Mouse (Mus musculus): ENCODE results near the gene Sept1. TPM values are rescaled to one million over a fixed set of nuclear protein-coding genes. Genes with fewer than 3 reads are reported as not detected.
A peak's percentile ranks its signal among the peaks of the same experiment; 100 is the strongest.

Gene Sept1
- polyA plus RNA-seq, 1 experiment from 2014 or later: 36.6 TPM

GRCm38 (mm10) chr7:127196484-127196883, 36.4 kb downstream of the Sept1 start:
- ATAC-seq (replicated peaks; ENCODE audit: low FRiP score) (no peak), DNase-seq (ENCODE audit: low spot score) (no peak)
- H3K9ac ChIP-seq (ENCODE audit: low read length): peak overlapping the region; percentile 70
- peaks cover 6% of the 10 kb centered on the region for H3K4me1 ChIP-seq (replicated peaks; ENCODE audit: control insufficient read depth, insufficient read depth, low read length)
- H3K4me3 ChIP-seq (ENCODE audit: low read depth, low read length): peak overlapping the region; percentile 80
- peak overlapping the region; percentile 87 for H3K4me2 ChIP-seq (ENCODE audit: low read depth, low read length, severe bottlenecking)
- H3K27ac ChIP-seq (ENCODE audit: low read depth, low read length): peak overlapping the region; percentile 55; the same call in 1 of the 2 replicates
- peaks cover 28% of the 10 kb centered on the region for H3K36me3 ChIP-seq (ENCODE audit: control insufficient read depth, insufficient read depth, low read length)
- H3K9me3 ChIP-seq (ENCODE audit: control insufficient read depth, low read length): no peaks in the 10 kb centered on the region
- WGBS: 64% methylated on average over 11 of the region's 11 CpGs
- H3K27me3 ChIP-seq (ENCODE audit: control insufficient read depth, insufficient read depth, low read length): no peaks in the 10 kb centered on the region

GRCm38 (mm10) chr7:127195544-127196295, 37.2 kb downstream of the Sept1 start, which contains the start of gene Cd2bp2:
Cd2bp2 (minus strand) TSS chr7:127196050.
- peak within 1 kb of the TSS; percentile 82 for H3K27ac ChIP-seq (ENCODE audit: low read depth, low read length)
- no peaks in the 10 kb centered on the region for H3K9me3 ChIP-seq (ENCODE audit: control insufficient read depth, low read length)
- peak within 1 kb of the TSS; percentile 87 for H3K4me2 ChIP-seq (ENCODE audit: low read depth, low read length, severe bottlenecking)
- peaks cover 28% of the 10 kb centered on the region for H3K36me3 ChIP-seq (ENCODE audit: control insufficient read depth, insufficient read depth, low read length)
- H3K27me3 ChIP-seq (ENCODE audit: control insufficient read depth, insufficient read depth, low read length): no peaks in the 10 kb centered on the region
- peak within 1 kb of the TSS; percentile 80 for H3K4me3 ChIP-seq (ENCODE audit: low read depth, low read length)
- H3K4me1 ChIP-seq (replicated peaks; ENCODE audit: control insufficient read depth, insufficient read depth, low read length): peaks cover 6% of the 10 kb centered on the region
- under 1% methylated on average over 51 of the region's 51 CpGs for WGBS
- ATAC-seq (replicated peaks; ENCODE audit: low FRiP score): peak; percentile 97
- peak; percentile 95 for DNase-seq (ENCODE audit: low spot score)
- H3K9ac ChIP-seq (ENCODE audit: low read length): peak within 1 kb of the TSS; percentile 89

- no peak for DNase-seq (ENCODE audit: low spot score)
- Histone ChIP-seq H3K27ac (ENCODE audit: low read depth, low read length) (no peak overlapping the region), H3K27me3 (ENCODE audit: control insufficient read depth, insufficient read depth, low read length) (no peaks in the 10 kb centered on the region), H3K4me1 (replicated peaks; ENCODE audit: control insufficient read depth, insufficient read depth, low read length) (peaks cover 6% of the 10 kb centered on the region), H3K36me3 (ENCODE audit: control insufficient read depth, insufficient read depth, low read length) (peaks cover 23% of the 10 kb centered on the region), H3K9ac (ENCODE audit: low read length) (peak overlapping the region; percentile 89), H3K4me2 (ENCODE audit: low read depth, low read length, severe bottlenecking) (peak overlapping the region; percentile 87), H3K9me3 (ENCODE audit: control insufficient read depth, low read length) (no peaks in the 10 kb centered on the region), H3K4me3 (ENCODE audit: low read depth, low read length) (peak overlapping the region; percentile 80)
- 85% methylated on average over 7 of the region's 7 CpGs for WGBS
- ATAC-seq (replicated peaks; ENCODE audit: low FRiP score): no peak
Measured at GRCm38 (mm10) chr7:127194633-127195029, 38.3 kb downstream of the Sept1 start.

GRCm38 (mm10) chr7:127194011-127194632, 38.8 kb downstream of the Sept1 start:
- DNase-seq (ENCODE audit: low spot score): no peak
- Histone ChIP-seq H3K4me3 (ENCODE audit: low read depth, low read length) (no peak overlapping the region; the same call in 1 of the 2 replicates), H3K9me3 (ENCODE audit: control insufficient read depth, low read length) (no peaks in the 10 kb centered on the region), H3K9ac (ENCODE audit: low read length) (no peak overlapping the region), H3K4me1 (replicated peaks; ENCODE audit: control insufficient read depth, insufficient read depth, low read length) (peaks cover 6% of the 10 kb centered on the region), H3K36me3 (ENCODE audit: control insufficient read depth, insufficient read depth, low read length) (peaks cover 21% of the 10 kb centered on the region), H3K27me3 (ENCODE audit: control insufficient read depth, insufficient read depth, low read length) (no peaks in the 10 kb centered on the region), H3K27ac (ENCODE audit: low read depth, low read length) (no peak overlapping the region), H3K4me2 (ENCODE audit: low read depth, low read length, severe bottlenecking) (no peak overlapping the region)
- WGBS: 95% methylated on average over 17 of the region's 17 CpGs
- ATAC-seq (replicated peaks; ENCODE audit: low FRiP score): no peak

- no peaks in the 10 kb centered on the region for H3K27me3 ChIP-seq (ENCODE audit: control insufficient read depth, insufficient read depth, low read length)
- H3K4me1 ChIP-seq (replicated peaks; ENCODE audit: control insufficient read depth, insufficient read depth, low read length): peaks cover 6% of the 10 kb centered on the region
- no peak overlapping the region for H3K4me3 ChIP-seq (ENCODE audit: low read depth, low read length)
- WGBS: 91% methylated on average over 5 of the region's 5 CpGs
- H3K27ac ChIP-seq (ENCODE audit: low read depth, low read length): no peak overlapping the region
- no peak overlapping the region for H3K4me2 ChIP-seq (ENCODE audit: low read depth, low read length, severe bottlenecking)
- DNase-seq (ENCODE audit: low spot score) (no peak), ATAC-seq (replicated peaks; ENCODE audit: low FRiP score) (no peak)
- no peak overlapping the region for H3K9ac ChIP-seq (ENCODE audit: low read length)
- H3K36me3 ChIP-seq (ENCODE audit: control insufficient read depth, insufficient read depth, low read length): peaks cover 21% of the 10 kb centered on the region
- no peaks in the 10 kb centered on the region for H3K9me3 ChIP-seq (ENCODE audit: control insufficient read depth, low read length)
Measured at GRCm38 (mm10) chr7:127192989-127193388, 39.9 kb downstream of the Sept1 start.

- WGBS: 86% methylated on average over 6 of the region's 6 CpGs
- Histone ChIP-seq H3K27ac (ENCODE audit: low read depth, low read length) (no peak overlapping the region), H3K4me3 (ENCODE audit: low read depth, low read length) (no peak overlapping the region), H3K9ac (ENCODE audit: low read length) (no peak overlapping the region), H3K27me3 (ENCODE audit: control insufficient read depth, insufficient read depth, low read length) (no peaks in the 10 kb centered on the region), H3K4me1 (replicated peaks; ENCODE audit: control insufficient read depth, insufficient read depth, low read length) (peaks cover 6% of the 10 kb centered on the region), H3K4me2 (ENCODE audit: low read depth, low read length, severe bottlenecking) (no peak overlapping the region), H3K36me3 (ENCODE audit: control insufficient read depth, insufficient read depth, low read length) (peaks cover 21% of the 10 kb centered on the region), H3K9me3 (ENCODE audit: control insufficient read depth, low read length) (no peaks in the 10 kb centered on the region)
- ATAC-seq (replicated peaks; ENCODE audit: low FRiP score): no peak
- DNase-seq (ENCODE audit: low spot score): no peak
Measured at GRCm38 (mm10) chr7:127190672-127191071, 42.3 kb downstream of the Sept1 start.

- Histone ChIP-seq H3K4me2 (ENCODE audit: low read depth, low read length, severe bottlenecking) (no peak overlapping the region), H3K36me3 (ENCODE audit: control insufficient read depth, insufficient read depth, low read length) (peaks cover 16% of the 10 kb centered on the region), H3K4me1 (replicated peaks; ENCODE audit: control insufficient read depth, insufficient read depth, low read length) (no peaks in the 10 kb centered on the region), H3K9me3 (ENCODE audit: control insufficient read depth, low read length) (no peaks in the 10 kb centered on the region), H3K27me3 (ENCODE audit: control insufficient read depth, insufficient read depth, low read length) (no peaks in the 10 kb centered on the region), H3K4me3 (ENCODE audit: low read depth, low read length) (no peak overlapping the region), H3K9ac (ENCODE audit: low read length) (no peak overlapping the region), H3K27ac (ENCODE audit: low read depth, low read length) (no peak overlapping the region)
- DNase-seq (ENCODE audit: low spot score): no peak
- WGBS: 87% methylated on average over 17 of the region's 17 CpGs
- no peak for ATAC-seq (replicated peaks; ENCODE audit: low FRiP score)
Measured at GRCm38 (mm10) chr7:127188305-127189276, 44.3 kb downstream of the Sept1 start.

GRCm38 (mm10) chr7:127187351-127187750, 45.6 kb downstream of the Sept1 start:
- Histone ChIP-seq H3K9me3 (ENCODE audit: control insufficient read depth, low read length) (no peaks in the 10 kb centered on the region), H3K27ac (ENCODE audit: low read depth, low read length) (no peak overlapping the region), H3K9ac (ENCODE audit: low read length) (no peak overlapping the region), H3K27me3 (ENCODE audit: control insufficient read depth, insufficient read depth, low read length) (no peaks in the 10 kb centered on the region), H3K4me1 (replicated peaks; ENCODE audit: control insufficient read depth, insufficient read depth, low read length) (no peaks in the 10 kb centered on the region), H3K4me2 (ENCODE audit: low read depth, low read length, severe bottlenecking) (no peak overlapping the region), H3K36me3 (ENCODE audit: control insufficient read depth, insufficient read depth, low read length) (peaks cover 7% of the 10 kb centered on the region), H3K4me3 (ENCODE audit: low read depth, low read length) (no peak overlapping the region)
- DNase-seq (ENCODE audit: low spot score) (no peak), ATAC-seq (replicated peaks; ENCODE audit: low FRiP score) (no peak)
- WGBS: 74% methylated on average over 10 of the region's 10 CpGs

All from forebrain, embryonic 11.5 days (tissue).